Mouse (Mus musculus) frontal cortex, adult 2 months (tissue): ENCODE results near the gene Lgr6. TPM values are rescaled to one million over a fixed set of nuclear protein-coding genes. Genes with fewer than 3 reads are reported as not detected.

Source experiments
- DNase-seq, 2 experiments: peaks; one replicate each; pipeline ENCODE4 v3.0.0; 2022; ENCODE audit warnings: low spot score in 1 of 2; ENCODE audit errors: extremely low spot score in 1 of 2
- polyA plus RNA-seq: library from polyadenylated mRNA; depleted of rRNA; stranded (reverse); fragments of >200 nt; gene quantifications from 2 replicates; pipeline ENCODE4 v1.2.3, GENCODE M21; 2012; rRNA removed

Lgr6 gene
- 19.1 and 21.3 TPM in 2 replicates for polyA plus RNA-seq

GRCm38 (mm10) chr1:135105124-135105523 is at the start of gene Lgr6:
Gene Lgr6, minus strand, starts transcription at chr1:135105276.
- no peak for DNase-seq

DNA sequence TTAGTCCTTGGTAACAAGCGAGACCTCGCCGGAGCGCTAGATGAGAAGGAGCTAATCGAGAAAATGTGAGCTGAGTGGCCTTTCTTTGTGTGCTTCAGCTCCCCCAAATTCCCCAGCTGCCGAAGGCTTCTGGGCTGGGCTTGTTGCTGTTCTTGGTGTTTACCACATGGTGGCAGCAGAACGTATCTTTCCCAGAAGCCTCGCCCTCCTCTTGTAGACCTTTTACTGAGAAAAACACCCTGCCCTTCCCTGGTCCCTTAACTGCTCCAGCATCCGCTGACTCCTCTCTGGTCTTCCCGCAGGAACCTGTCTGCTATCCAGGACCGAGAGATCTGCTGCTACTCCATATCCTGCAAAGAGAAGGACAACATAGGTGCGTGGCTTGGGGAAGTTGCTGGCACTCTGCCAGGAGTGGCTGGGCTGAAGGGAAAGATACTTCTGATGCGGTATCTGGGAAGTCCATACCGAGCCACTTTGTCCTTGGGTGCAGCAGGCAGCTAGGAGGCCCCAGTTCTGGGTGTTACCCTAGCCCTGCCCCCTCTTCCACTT is 49.4 kb upstream of the Lgr6 start:
- DNase-seq, result peak; percentile 78 to 94

GRCm38 (mm10) chr1:135154011-135154410 is 48.9 kb upstream of the Lgr6 start:
- DNase-seq, result no peak

GRCm38 (mm10) chr1:135148996-135149395 is 43.9 kb upstream of the Lgr6 start:
- DNase-seq, result no peak

GRCm38 (mm10) chr1:135148476-135148875 is 43.4 kb upstream of the Lgr6 start:
- no peak for DNase-seq

- no peak for DNase-seq
Measured at GRCm38 (mm10) chr1:135147702-135148058, 42.6 kb upstream of the Lgr6 start.

DNA sequence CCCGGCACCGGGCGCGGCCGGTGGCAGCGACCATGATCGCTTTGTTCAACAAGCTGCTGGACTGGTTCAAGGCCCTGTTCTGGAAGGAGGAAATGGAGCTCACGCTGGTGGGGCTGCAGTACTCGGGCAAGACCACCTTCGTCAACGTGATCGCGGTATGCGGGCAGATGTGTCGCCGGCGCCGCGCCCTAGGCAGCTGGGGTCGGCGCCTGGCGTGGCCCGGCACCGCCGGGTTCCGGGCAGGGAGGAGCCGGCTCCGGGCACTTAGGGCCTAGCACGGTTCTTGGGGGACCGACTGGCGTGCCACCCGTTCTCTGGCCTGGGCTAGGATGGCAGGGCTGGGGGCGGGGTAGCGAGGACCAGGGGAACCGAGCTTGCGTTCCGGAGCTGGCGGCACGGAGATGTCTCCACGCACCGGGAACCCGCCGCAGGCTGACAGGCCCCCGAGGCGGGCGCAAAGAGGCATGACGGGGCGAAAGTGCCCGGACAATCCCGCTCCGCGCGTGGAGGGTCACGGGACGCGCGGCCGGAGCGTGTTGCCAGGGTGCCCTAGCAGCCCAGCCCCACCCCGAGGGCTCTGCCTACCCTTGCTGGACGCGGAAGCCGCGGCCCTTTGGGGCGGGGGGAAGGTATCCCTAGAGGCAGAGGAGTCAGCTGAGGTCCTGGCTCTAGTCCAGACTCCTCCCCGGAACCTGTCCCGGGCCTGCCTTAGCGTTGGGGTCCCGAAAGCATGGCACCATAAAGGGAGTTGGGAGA is 42.0 kb upstream of the Lgr6 start:
- peak; percentile 58 to 76 for DNase-seq

DNA sequence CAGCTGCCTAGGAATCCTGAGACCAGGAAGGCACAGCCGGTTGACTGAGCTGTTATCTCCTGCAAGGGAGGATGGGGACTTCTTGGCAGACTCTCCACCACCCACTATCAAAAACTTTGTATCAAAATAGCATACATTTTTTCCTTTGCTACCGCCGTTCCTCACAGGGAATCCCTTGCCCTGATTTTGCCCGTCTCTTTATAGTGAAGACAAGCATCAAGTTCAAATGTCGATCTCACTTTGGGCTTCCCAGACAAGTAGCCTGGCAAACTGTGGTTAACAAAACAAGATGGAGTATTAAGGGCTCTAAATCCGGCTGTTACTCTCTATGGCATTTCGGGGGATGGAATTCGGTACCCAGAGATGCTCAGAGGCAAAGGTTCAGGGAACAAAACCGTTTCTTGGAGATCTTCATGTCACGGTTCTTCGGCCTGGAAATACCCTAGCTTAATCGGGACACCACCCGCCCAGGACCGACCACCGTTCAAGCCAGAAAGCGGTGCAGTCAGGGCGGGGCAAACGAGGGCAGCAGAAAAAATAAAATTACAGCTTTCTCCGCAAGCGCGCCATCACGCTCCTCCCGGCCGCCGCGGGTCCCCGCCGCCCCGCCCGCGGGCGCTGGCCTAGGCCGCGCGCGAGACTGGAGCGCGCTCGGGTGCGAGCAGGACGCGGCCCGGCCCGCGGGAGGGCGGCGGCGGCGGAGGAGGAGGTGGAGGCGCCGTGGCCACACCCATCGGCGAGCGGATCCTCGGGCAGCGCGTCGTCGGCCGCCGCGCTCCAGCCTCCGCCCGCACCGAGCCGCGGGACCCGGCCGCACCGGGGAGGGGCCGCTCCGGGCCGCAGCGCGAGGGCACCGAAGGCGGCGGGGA is 41.2 kb upstream of the Lgr6 start, which contains the start of gene Arl8a:
Arl8a (plus strand) TSS at position 748 of the 869 bp plus-strand sequence.
- peak in 1 of 2 experiments; percentile 84 for DNase-seq

GRCm38 (mm10) chr1:135143940-135144339 is 38.9 kb upstream of the Lgr6 start:
- no peak for DNase-seq

GRCm38 (mm10) chr1:135142452-135142851 is 37.4 kb upstream of the Lgr6 start:
- no peak for DNase-seq

- DNase-seq, result no peak
Measured at GRCm38 (mm10) chr1:135139906-135140305, 34.8 kb upstream of the Lgr6 start.

GRCm38 (mm10) chr1:135136500-135136899 is 31.4 kb upstream of the Lgr6 start:
- peak in 1 of 2 experiments; percentile 81 for DNase-seq

GRCm38 (mm10) chr1:135135111-135135787 is 30.2 kb upstream of the Lgr6 start:
- no peak for DNase-seq

GRCm38 (mm10) chr1:135133678-135134435 is 28.8 kb upstream of the Lgr6 start:
- DNase-seq, result no peak

- no peak for DNase-seq
Measured at GRCm38 (mm10) chr1:135132893-135133369, 27.9 kb upstream of the Lgr6 start.

GRCm38 (mm10) chr1:135132473-135132872 is 27.4 kb upstream of the Lgr6 start, which contains the start of gene Ptpn7:
Gene Ptpn7, plus strand, starts transcription at chr1:135132700.
- DNase-seq, result peak in 1 of 2 experiments; percentile 52

DNA sequence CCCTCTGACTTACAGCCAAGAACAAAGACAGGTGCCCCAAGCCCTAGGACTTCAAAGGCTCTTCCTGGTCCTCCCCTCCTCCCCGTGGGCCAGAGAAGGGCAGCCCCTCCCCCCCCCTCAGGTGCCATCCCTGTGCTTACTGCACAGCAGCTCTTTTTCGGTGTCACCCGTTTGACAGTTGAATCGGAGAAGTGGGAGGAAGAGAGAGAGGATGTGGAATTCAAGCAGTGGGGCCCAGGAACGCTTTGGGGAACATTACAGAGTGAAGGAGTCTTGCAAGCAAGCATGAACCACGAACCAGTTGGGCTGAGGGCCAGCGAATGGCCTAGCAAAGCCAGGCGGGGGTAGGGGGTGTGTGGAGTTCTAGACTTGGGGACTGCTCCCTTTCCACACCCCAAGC is 26.5 kb upstream of the Lgr6 start:
- no peak for DNase-seq

DNA sequence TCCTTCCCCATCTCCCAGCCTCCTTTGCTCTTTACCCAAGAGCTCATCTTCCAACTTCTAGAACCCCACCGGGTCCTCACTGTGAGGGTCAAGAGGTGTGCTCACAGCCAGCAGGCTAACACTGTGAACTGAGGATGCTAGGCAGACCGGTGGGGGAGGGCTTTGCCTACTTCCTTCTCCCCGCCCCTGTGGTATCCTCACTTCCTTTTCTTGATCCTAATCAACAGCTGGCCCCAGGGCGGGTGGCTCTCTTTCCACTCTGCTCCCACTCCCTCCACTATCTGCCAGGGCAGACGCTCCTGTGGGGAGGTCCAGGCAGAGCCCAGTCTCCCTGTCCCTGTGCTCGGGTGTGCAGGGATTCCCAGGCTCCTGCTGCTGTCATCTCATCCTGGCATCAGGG is 26.0 kb upstream of the Lgr6 start:
- DNase-seq, result no peak

- no peak for DNase-seq
Measured at GRCm38 (mm10) chr1:135130376-135131018, 25.4 kb upstream of the Lgr6 start.
